Mouse (Mus musculus) embryonic fibroblast, embryonic 13.5 days (primary cell): ENCODE data around the gene Gm45618. TPM values are rescaled to one million over a fixed set of nuclear protein-coding genes. Genes with fewer than 3 reads are reported as not detected.

Experiments used
- H3K27ac ChIP-seq: 2 replicates; pipeline ENCODE4 v1.5.1; 2012; ENCODE audit warnings: low read length, control low read depth, inconsistent platforms; ENCODE audit not compliant: insufficient read depth
- H3K4me1 ChIP-seq: 2 replicates; pipeline ENCODE4 v1.6.1; 2011; ENCODE audit warnings: low read length; ENCODE audit not compliant: control insufficient read depth, insufficient read depth
- H3K4me3 ChIP-seq: 2 replicates; pipeline ENCODE4 v1.5.1; 2011; ENCODE audit warnings: mild to moderate bottlenecking, control low read depth, low read length; ENCODE audit not compliant: insufficient read depth
- CTCF ChIP-seq: IDR thresholded peaks from 2 replicates; pipeline ENCODE4 v1.5.1; 2011; ENCODE audit warnings: mild to moderate bottlenecking, control low read depth, low read length, moderate library complexity, borderline replicate concordance; ENCODE audit not compliant: insufficient read depth
- POLR2A ChIP-seq: IDR thresholded peaks from 2 replicates; pipeline ENCODE4 v1.6.1; 2011; ENCODE audit warnings: low read depth, mild to moderate bottlenecking, control low read depth, low read length, moderate library complexity
- polyA plus RNA-seq: library from polyadenylated mRNA; stranded (reverse); fragments of >200 nt; gene quantifications from 2 replicates; pipeline ENCODE4 v1.2.4, GENCODE M21; 2011; ENCODE audit warnings: low read depth; ENCODE audit not compliant: missing spikeins, insufficient read length

The Gm45618 gene
- polyA plus RNA-seq, 1 experiment = not detected

DNA sequence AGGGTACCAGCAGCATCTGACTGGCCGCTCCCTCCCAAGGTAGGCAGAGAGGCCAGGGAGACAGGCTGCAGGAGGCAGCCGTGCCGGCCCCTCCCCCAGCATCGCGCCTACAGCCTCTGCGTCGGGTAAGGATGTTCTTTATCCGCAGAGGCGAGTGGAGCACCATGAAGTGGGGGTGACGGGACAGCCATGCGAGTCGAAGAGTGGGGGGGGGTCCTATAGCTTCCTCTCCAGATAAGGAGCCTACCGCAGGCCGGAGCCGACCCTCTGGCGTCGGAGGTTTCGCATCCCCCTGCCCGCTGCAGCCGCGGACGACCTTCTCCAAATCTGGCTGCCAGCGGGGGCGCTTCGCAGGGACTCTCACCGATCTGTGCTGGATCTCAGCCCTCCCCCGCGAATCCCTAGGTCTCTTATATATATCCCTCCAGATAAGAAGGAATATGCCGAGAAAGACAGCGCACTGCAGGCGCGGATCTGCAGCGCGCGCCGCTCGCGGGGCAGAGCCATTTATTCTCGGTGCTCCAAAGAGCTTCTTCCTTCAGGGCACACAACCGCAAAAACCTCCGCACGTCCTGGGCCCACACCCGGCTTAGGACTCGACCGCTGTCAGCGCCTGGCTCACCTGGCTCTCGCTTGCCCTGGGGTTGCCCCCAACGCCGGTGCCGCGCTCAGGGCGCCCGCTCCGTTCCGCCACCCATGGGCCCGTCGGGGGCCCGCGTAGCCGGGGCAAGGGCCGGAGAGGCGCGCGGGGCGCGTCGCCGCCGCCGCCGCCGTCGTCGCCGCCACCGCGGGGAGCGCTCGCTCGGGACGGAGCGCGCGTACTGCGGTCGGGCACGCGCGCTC lies 26.0 kb downstream of the Gm45618 start:
- Histone ChIP-seq H3K4me1 (peaks cover 6% of the 10 kb centered on the region), H3K4me3 (peak overlapping the region; percentile 78), H3K27ac (no peak overlapping the region)
- no peak for TF ChIP-seq CTCF
- TF ChIP-seq POLR2A = no peak

DNA sequence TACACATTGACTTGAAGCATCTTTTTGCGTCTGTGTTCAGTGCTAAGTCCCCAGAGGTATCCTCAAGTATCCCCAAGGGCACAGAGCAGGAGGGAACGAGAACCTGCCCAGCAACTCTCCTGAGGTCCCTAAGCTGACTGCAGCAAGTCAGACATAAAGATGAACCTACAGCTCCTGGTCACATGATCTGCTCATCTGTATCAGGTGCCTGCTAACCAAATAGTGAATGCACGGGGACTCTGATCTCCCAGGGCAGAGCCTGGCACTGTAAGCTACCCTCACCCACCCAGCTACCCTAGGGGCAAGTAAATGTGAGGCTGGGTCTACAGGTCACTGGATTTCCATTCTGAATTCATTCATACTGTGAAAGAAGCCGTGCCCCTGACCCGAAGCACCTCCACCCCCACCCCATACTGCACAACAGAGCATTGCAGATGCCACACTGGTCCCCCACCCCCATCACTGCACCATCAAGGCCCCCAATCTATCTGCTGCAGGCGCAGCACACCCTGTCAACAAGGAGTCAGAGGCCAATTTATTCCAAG lies 26.8 kb downstream of the Gm45618 start:
- Histone ChIP-seq H3K4me3 (peak overlapping the region; percentile 78), H3K27ac (no peak overlapping the region), H3K4me1 (peaks cover 12% of the 10 kb centered on the region)
- no peak for TF ChIP-seq CTCF
- no peak for TF ChIP-seq POLR2A

DNA sequence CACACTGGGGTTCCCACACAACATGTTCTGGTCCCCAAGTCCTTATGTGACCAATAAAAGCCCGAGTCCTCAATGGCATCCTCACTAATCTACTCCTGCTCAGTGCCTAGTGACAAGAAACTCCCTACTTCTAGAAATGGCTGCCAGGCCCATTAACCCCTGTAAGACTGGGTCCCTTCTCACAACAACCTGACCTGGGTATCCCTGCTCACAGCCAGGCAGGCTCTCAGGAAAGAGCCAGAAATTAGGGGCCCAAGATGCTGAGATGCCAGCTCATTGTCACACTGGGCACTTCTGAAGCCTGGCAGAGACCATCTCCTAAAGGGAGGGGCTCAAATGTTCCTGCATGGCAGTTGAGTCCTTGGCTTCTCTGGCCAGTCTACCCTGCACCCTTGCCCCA lies 27.5 kb downstream of the Gm45618 start:
- Histone ChIP-seq H3K4me1 (peaks cover 19% of the 10 kb centered on the region), H3K4me3 (no peak overlapping the region; the same call in 1 of the 2 replicates), H3K27ac (no peak overlapping the region)
- no peak for TF ChIP-seq CTCF
- no peak for TF ChIP-seq POLR2A

DNA sequence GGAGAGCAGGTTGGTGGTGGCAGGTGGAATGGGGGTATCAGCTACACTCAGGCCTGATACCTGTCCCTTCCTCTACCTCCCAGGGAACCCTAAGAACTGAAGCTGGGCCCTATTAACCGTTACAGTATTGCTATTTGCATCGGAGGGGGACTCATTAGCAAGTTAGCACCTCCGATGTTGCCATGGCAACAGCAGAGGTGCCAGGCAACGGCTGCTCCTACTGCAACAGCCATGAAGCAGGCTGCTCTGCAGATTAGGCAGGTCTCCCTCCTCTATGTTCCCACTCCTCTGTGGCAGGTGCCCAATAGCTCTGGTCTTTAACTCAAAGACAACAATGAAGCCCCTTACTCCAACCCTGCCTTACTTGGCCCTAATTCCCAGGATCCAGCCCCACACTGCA lies 28.7 kb downstream of the Gm45618 start:
- Histone ChIP-seq H3K27ac (no peak overlapping the region), H3K4me1 (peaks cover 19% of the 10 kb centered on the region), H3K4me3 (no peak overlapping the region)
- TF ChIP-seq POLR2A = no peak

DNA sequence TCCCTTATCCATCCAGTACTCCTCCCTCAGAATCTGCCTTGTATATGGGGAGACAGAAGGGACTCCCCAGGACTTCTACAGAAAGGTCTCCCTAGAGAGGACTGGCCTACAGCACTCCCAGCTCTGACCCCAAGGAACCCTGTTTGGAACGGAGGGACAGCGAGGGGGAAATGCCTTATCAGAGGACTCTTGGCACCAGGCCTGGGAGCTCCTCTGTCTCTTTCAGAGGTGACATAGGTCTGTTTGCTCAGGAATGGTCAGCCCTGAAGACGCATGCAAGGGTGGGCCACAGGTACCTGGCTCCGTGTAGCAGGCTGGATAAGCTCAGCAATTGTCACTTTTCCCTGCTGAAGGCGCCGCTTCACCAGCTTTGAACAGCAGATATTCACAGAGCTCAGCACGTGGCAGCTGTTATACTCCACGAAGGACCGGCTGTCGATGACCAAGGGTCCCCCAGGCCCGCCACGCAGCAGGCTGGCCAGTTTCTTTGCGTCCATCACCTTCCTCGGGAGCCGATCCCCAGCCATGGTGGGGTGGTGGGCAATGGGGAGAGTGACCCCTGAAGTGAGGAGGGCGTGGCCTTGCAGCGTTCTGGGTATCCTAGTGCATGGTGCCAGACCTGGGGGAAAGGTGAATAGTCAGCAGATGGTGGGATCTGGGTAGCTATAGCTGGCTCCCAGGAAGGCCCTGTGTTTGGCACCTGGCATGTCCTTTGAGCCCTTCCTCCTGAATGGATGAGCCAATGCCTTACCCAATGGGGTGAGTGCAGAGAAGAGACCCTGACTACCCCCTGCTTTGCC lies 30.7 kb downstream of the Gm45618 start:
- Histone ChIP-seq H3K4me1 (peaks cover 21% of the 10 kb centered on the region), H3K4me3 (no peak overlapping the region), H3K27ac (no peak overlapping the region)
- TF ChIP-seq CTCF (no peak), POLR2A (no peak)

DNA sequence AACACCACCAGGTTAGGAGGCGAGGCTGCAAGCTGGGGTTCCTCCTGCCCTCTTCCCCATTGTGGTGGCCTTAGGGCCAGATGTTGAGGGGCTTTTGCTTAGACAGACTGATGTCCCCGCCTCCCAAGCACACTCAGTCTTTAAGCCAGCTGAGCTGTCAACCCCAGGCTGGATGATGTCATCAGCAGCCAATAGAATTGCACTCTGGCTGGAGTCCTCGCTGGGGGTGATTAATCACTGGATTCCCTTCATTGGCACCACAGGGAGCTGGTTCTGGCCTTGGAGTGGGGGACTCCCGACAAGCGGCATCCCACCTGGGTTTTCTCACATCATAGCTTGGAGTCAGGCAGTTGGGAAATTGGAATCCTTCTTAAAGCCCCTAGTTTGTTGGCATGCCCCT lies 31.6 kb downstream of the Gm45618 start:
- TF ChIP-seq POLR2A (no peak), CTCF (no peak)

DNA sequence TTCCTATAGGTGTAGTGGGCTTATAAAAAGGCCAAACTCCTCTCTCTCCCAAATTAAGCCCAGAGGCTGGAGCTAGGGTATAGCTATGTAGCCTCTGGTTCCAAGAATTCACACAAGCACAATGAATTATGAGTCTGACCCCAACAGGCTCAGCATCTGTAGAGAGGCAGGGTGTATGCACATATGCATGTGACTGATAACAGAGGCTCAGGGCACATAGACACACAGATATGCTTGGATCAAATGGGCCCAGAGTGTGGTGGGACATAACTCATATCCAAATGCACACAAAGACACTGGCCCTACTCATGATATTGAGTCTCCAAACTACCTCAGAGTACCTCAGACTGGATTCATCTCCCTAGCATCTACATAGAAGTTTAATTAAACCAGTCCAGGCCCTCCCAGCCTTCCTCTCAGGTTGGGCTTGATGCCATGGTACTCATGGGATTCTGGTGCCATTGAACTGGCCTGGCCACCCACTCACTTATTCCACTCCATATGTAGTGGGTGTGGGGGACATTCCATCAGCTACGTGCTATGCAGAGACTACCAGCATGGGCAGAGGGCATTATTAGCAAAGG lies 33.4 kb downstream of the Gm45618 start:
- TF ChIP-seq CTCF (no peak), POLR2A (no peak)
- Histone ChIP-seq H3K4me3 (no peak overlapping the region), H3K27ac (no peak overlapping the region), H3K4me1 (peaks cover 30% of the 10 kb centered on the region)

More for the DNA sequence above, 31.6 kb downstream of the Gm45618 start:
- Histone ChIP-seq H3K27ac (no peak overlapping the region), H3K4me1 (peaks cover 29% of the 10 kb centered on the region), H3K4me3 (no peak overlapping the region)

DNA sequence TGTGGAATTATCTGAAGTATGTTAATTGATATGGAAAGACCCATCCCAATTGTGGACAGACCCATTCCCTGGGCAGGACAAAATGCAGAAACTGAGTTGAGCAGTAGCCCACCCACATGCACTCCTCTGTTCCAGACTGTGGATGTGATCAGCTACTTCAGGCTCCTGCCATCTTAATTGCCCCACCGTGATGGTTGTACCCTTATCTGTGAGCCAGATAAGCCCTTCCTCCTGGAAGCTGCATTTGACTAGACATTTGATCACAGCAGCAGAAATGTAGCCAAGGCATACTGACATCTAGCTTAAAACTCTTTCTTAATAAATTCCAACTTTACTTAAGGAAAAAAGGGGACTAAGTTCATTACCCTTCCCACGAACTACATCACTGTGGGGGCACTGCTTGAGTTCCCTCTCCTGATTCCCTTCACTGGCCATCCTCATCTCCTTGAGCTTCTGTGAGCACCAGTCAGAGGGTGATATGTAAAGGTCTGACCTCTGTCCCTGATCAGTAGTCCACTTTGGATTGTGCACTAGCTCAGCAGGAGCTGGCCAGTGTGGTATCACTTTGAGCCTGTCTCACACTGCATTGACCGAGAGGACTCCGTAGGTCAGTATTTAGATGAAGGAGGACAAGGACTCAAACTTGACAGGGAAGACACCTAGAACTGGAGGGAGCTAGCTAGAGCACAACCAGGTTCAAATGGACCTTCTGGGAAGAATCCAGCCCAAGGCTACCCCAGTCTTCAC lies 34.2 kb downstream of the Gm45618 start:
- TF ChIP-seq CTCF = no peak
- TF ChIP-seq POLR2A = no peak
- Histone ChIP-seq H3K4me1 (peaks cover 30% of the 10 kb centered on the region), H3K4me3 (no peak overlapping the region), H3K27ac (no peak overlapping the region)

DNA sequence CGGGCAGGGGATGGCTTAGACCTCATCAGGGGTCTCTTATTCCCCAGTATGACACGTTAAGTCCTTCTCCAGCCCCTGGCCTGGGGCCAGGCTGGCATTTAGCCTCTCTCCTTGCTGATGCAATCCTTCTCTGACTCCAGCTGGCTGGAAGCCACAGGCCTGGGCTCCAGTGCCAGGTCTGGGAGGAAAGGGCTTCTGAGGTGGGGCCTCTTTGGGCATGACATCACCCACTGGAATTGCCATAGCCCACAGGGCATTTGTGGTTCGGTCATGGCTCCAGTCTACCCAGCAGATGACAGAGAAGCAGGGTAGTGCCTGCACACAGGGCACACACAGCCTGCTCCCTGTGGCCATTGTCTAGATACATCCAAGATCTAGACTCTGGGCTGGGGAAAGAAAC lies 35.7 kb downstream of the Gm45618 start:
- H3K4me3 ChIP-seq = no peak overlapping the region
- peaks cover 30% of the 10 kb centered on the region for H3K4me1 ChIP-seq
- no peak for TF ChIP-seq CTCF
- TF ChIP-seq POLR2A = no peak
- H3K27ac ChIP-seq = peak overlapping the region; percentile 89
